Mouse (Mus musculus) midbrain, postnatal 0 days (tissue): Measurements from ENCODE around the gene Zzef1. TPM values are rescaled to one million over a fixed set of nuclear protein-coding genes. Genes with fewer than 3 reads are reported as not detected.

Source experiments
- ATAC-seq: fragments of 200-750 bp; cut with Nextera tagmentation; 2 replicates; pipeline ENCODE4 v1.8.0; 2017; ENCODE audit warnings: moderate number of reproducible peaks, mild to moderate bottlenecking, moderate TSS enrichment, moderate library complexity; ENCODE audit not compliant: low FRiP score
- DNase-seq: peaks from one replicate; pipeline ENCODE4 v3.0.0-alpha.2; 2015; ENCODE audit warnings: low spot score
- H3K27ac ChIP-seq: fragments of 300-500 bp; sonication (generic); 2 replicates; pipeline ENCODE4 v1.5.1; 2014; ENCODE audit warnings: low read depth, mild to moderate bottlenecking, low read length, mixed read lengths
- H3K27me3 ChIP-seq: fragments of 300-500 bp; sonication (generic); 2 replicates; pipeline ENCODE4 v1.6.1; 2014; ENCODE audit warnings: low read length, control low read depth, mixed read lengths; ENCODE audit not compliant: insufficient read depth
- H3K36me3 ChIP-seq: fragments of 300-500 bp; sonication (generic); 2 replicates; pipeline ENCODE4 v1.6.1; 2014; ENCODE audit warnings: low read length, control low read depth, mixed read lengths; ENCODE audit not compliant: insufficient read depth
- H3K4me1 ChIP-seq: fragments of 300-500 bp; sonication (generic); 2 replicates; pipeline ENCODE4 v1.6.1; 2014; ENCODE audit warnings: mild to moderate bottlenecking, control low read depth, antibody characterized with exemption, low read length, mixed read lengths; ENCODE audit not compliant: insufficient read depth
- H3K4me2 ChIP-seq: fragments of 300-500 bp; sonication (generic); 2 replicates; pipeline ENCODE4 v1.6.1; 2014; ENCODE audit warnings: low read depth, mild to moderate bottlenecking, low read length, mixed read lengths; ENCODE audit not compliant: poor library complexity, severe bottlenecking
- H3K4me3 ChIP-seq: fragments of 300-500 bp; sonication (generic); 2 replicates; pipeline ENCODE4 v1.5.1; 2014; ENCODE audit warnings: low read depth, mild to moderate bottlenecking, low read length, moderate library complexity
- H3K9ac ChIP-seq: fragments of 300-500 bp; sonication (generic); replicated peaks from 2 replicates; pipeline ENCODE4 v1.6.1; 2014; ENCODE audit warnings: mild to moderate bottlenecking, low read length, moderate library complexity, mixed read lengths; ENCODE audit not compliant: poor library complexity, severe bottlenecking
- H3K9me3 ChIP-seq: fragments of 300-500 bp; sonication (generic); 2 replicates; pipeline ENCODE4 v1.6.1; 2016; ENCODE audit warnings: low read length, control low read depth
- CTCF ChIP-seq: IDR thresholded peaks from 2 replicates; pipeline ENCODE4 v1.5.1; 2016; ENCODE audit warnings: antibody characterized with exemption, mild to moderate bottlenecking
- WGBS: fragments of 180-500 bp; shearing (Covaris S2); extraction: QIAGEN DNeasy Blood & Tissue Kit; methylation state at CpG from one replicate; pipeline ENCODE4 v1.1.7; 2014; 5-methylcytosine and 5-hydroxymethylcytosine counted together
- polyA plus RNA-seq: library from polyadenylated mRNA; unstranded; fragments of >200 nt; fragmentation: Nextera tagmentation; extraction: Ambion mirVana; gene quantifications from 2 replicates; pipeline ENCODE4 v1.2.1, GENCODE M21; 2015
- total RNA-seq: library from RNA; depleted of rRNA; stranded (reverse); fragments of >200 nt; gene quantifications from 2 replicates; pipeline ENCODE4 v1.2.3, GENCODE M21; 2014

The Zzef1 gene
- total and polyA plus RNA-seq, 2 experiments from 2014 or later = 10.0 to 39.7 TPM

DNA sequence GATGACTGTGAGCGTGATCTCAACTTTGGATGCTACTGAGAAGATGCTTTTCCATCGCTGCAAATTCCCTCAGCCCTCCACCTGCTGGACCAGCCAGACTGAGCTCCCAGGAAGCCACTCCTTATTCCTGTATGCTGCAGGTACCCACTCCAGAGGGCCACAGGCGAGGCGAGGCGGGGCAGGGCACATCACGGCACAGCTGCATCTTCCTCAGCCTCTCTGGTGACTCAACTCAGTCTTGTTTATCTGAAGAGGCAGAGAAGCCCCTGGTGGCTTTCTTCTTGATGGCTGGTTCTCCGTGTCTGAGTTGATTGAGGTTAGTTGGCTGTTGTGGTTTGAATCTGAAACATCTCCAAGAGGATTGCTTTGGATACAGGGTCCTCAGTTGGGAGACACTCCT, 152.2 kb downstream of the Zzef1 start:
- 84% methylated on average over 7 of the region's 7 CpGs for WGBS
- H3K4me2 ChIP-seq = no peak overlapping the region
- no peak overlapping the region for H3K9ac ChIP-seq
- H3K27me3 ChIP-seq = no peaks in the 10 kb centered on the region
- H3K9me3 ChIP-seq = no peaks in the 10 kb centered on the region
- ATAC-seq (no peak), DNase-seq (no peak)
- H3K4me1 ChIP-seq = no peaks in the 10 kb centered on the region
- no peak overlapping the region for H3K4me3 ChIP-seq
- no peak for TF ChIP-seq CTCF
- no peaks in the 10 kb centered on the region for H3K36me3 ChIP-seq
- no peak overlapping the region for H3K27ac ChIP-seq

DNA sequence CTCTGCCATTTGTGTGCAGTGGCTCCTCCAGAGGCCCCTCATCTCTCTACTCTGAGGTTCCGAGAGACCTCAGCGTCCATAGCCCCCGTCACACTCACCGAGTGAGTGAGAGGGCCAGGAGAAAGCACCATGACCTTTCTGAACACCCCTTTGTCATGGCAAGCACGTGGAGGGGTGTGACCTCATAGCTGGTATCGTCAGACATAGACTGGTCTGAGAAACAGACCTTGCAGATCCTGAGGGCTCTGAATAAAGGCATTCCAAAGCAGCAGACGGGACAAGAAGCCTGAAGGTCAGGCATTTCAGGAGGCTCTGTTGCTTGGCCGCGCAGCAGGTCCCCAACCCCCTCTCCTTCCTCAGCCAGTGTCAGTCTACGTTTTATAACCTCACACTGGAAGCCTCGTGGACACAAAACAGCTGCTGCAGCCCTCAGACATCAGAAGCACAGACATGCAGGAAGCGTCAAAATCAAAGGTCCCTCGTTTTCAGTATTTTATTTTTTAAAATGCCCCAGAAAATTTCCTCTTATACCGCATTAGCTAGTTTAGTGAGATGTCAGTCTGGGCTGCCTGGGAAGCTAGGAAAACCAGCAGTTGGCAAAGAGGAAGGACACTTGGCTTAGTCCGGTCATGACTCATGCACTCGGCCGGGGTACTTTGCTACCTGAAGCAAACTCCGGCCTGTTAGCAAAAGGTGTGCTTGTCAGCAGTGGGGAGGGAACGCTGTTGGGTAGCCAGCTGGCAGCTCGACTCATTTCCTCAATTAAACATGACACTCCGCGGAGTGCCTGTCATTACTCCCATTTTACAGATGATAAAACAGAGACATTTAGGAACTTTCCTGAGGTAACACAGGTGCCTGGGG, 155.3 kb downstream of the Zzef1 start:
- DNase-seq (no peak), ATAC-seq (no peak)
- H3K27me3 ChIP-seq = no peaks in the 10 kb centered on the region
- no peak for TF ChIP-seq CTCF
- no peak overlapping the region for H3K4me3 ChIP-seq
- no peak overlapping the region for H3K4me2 ChIP-seq
- no peaks in the 10 kb centered on the region for H3K36me3 ChIP-seq
- WGBS = 69% methylated on average over 22 of the region's 22 CpGs
- H3K9me3 ChIP-seq = no peaks in the 10 kb centered on the region
- H3K9ac ChIP-seq = no peak overlapping the region
- H3K27ac ChIP-seq = no peak overlapping the region
- H3K4me1 ChIP-seq = no peaks in the 10 kb centered on the region

DNA sequence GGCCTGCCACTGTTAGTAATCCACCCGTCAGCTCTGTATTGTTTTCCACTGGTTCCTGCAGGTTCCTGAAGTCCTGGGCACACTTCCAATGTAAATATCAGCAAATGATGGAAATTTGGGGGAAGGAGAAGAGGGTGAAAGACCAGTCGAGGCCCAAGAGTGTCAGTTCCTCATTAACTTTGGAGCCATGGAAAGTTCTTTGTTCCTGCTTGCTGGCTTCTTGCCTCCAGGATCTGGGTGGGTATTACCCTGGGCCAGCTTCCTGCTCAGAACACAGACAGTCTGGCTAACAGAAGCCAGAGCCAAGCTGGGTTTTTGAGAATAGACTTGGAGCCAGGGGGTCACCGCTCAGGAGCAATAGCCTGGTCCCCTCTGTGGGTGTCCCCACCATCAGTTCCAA, 156.2 kb downstream of the Zzef1 start:
- no peak for TF ChIP-seq CTCF
- H3K27me3 ChIP-seq = no peaks in the 10 kb centered on the region
- no peak for DNase-seq

DNA sequence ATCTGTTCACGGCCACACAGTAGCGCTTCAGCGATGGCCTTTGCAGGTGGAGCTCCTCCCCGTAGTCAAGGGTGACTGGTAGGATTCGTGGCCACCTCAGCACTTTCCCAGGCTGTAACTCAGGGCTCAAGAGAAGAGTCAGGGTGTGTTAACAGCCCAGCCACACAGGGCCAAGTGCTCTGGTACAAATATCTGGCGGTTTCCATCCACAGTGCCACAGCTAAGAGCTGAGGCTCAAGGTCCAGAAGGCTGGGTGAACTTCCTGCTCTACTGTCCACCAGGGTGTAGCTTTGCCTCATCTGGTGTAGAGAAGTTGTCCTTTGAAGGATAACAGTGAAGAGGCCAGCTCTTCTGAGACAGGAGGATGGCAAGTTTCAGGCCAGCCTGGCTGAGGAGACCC, 156.7 kb downstream of the Zzef1 start:
- TF ChIP-seq CTCF = no peak
- H3K4me2 ChIP-seq = no peak overlapping the region

More for the DNA sequence above, 156.2 kb downstream of the Zzef1 start:
- H3K27ac ChIP-seq = no peak overlapping the region
- H3K36me3 ChIP-seq = no peaks in the 10 kb centered on the region
- no peaks in the 10 kb centered on the region for H3K4me1 ChIP-seq
- H3K9ac ChIP-seq = no peak overlapping the region
- no peaks in the 10 kb centered on the region for H3K9me3 ChIP-seq
- no peak overlapping the region for H3K4me3 ChIP-seq
- H3K4me2 ChIP-seq = no peak overlapping the region
- ATAC-seq = no peak
- 60% methylated on average over 3 of the region's 3 CpGs for WGBS

DNA sequence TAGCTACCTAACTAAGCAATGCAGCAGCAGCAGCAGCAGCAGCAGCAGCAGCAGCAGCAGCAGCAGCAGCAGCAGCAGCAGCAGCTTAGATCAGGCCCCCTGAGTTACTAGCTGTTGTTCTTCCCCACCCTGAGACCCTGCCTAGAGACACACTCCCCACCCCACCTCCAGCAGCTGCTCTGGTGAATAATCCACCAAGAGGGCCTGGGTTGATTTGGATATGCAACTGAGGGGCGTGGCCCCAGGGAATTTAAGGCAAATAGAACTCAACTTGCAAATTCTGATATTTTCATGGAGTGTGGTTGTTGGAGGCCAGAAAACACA, 157.1 kb downstream of the Zzef1 start:
- no peak overlapping the region for H3K4me3 ChIP-seq
- no peak overlapping the region for H3K9ac ChIP-seq
- no peaks in the 10 kb centered on the region for H3K27me3 ChIP-seq
- H3K4me2 ChIP-seq = no peak overlapping the region
- no peak for TF ChIP-seq CTCF
- H3K27ac ChIP-seq = no peak overlapping the region
- WGBS = 77% methylated on average over 1 of the region's 1 CpGs
- no peaks in the 10 kb centered on the region for H3K36me3 ChIP-seq
- no peaks in the 10 kb centered on the region for H3K4me1 ChIP-seq
- no peaks in the 10 kb centered on the region for H3K9me3 ChIP-seq
- DNase-seq (no peak), ATAC-seq (no peak)

More for the DNA sequence above, 156.7 kb downstream of the Zzef1 start:
- DNase-seq (no peak), ATAC-seq (no peak)
- 93% methylated on average over 6 of the region's 6 CpGs for WGBS
- Histone ChIP-seq H3K27me3 (no peaks in the 10 kb centered on the region), H3K4me3 (no peak overlapping the region), H3K9ac (no peak overlapping the region), H3K4me1 (no peaks in the 10 kb centered on the region), H3K36me3 (no peaks in the 10 kb centered on the region), H3K9me3 (no peaks in the 10 kb centered on the region), H3K27ac (no peak overlapping the region)

DNA sequence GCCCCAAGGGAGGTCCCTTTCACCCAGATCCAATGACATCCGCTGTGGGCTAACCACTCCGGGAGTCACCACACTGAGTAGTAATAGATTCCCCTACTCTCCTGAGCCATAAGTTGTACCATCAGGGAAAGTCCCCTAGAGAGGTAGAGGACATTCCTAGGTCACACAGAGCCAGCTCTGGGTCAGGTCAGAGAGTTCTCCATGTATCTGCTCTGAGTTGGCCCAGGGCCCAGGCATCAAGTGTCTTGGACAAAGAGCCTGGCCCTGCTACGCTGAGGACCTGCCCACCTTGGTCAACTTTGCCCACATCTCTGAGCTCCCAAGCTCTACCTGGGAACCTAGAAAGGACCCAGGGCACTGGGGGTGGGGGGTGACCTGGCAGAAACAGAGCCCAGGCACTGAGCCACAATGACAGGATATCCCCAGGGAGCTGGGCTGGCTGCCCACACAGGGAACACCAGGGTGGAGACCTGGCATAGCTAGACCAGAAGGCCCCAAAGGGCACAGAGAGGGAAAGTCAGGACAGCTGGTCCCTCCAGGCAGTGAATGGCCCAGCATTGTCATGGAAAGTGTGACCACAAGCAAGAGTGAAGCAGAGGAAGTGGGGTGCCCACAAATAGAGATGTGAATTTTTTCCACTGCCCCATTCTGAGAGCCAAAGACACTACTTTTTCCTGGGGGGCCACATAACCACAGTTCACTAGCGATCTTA, 157.6 kb downstream of the Zzef1 start:
- no peaks in the 10 kb centered on the region for H3K27me3 ChIP-seq
- no peak for ATAC-seq
- H3K9ac ChIP-seq = no peak overlapping the region

More for the DNA sequence above, 157.6 kb downstream of the Zzef1 start:
- 92% methylated on average over 4 of the region's 4 CpGs for WGBS
- TF ChIP-seq CTCF = no peak
- no peak overlapping the region for H3K4me2 ChIP-seq
- H3K36me3 ChIP-seq = no peaks in the 10 kb centered on the region
- no peaks in the 10 kb centered on the region for H3K4me1 ChIP-seq
- no peaks in the 10 kb centered on the region for H3K9me3 ChIP-seq
- no peak overlapping the region for H3K4me3 ChIP-seq
- no peak overlapping the region for H3K27ac ChIP-seq
- DNase-seq = no peak
